Mouse (Mus musculus): ENCODE data around the gene Draxin.

GRCm38 (mm10) chr4:148166431-148166830 is 35.9 kb upstream of the Draxin start:
- TF ChIP-seq EP300 (IDR thresholded peaks at IDR 0.05; ENCODE audit: low read depth) (no peak), CTCF (IDR thresholded peaks at IDR 0.05; ENCODE audit: low read depth) (no peak)
